Mouse (Mus musculus) B cell, adult 62 days (primary cell): Measurements from ENCODE around the gene Zswim7. TPM values are rescaled to one million over a fixed set of nuclear protein-coding genes. Genes with fewer than 3 reads are reported as not detected.

Experiments used
- total RNA-seq: library from RNA; stranded (reverse); gene quantifications from 4 replicates; pipeline ENCODE4 v1.2.4, GENCODE M21; 2023

The Zswim7 gene
- total RNA-seq, result 11.3 to 15.0 TPM (median 12.1 TPM) in 4 replicates

GRCm38 (mm10) chr11:62280675-62281600 lies at the start of gene Zswim7, which contains the start of gene Ttc19:
Gene Zswim7, minus strand, starts transcription at chr11:62281375.
Gene Ttc19, plus strand, starts transcription at chr11:62281473.

GRCm38 (mm10) chr11:62248401-62249244 lies 32.6 kb downstream of the Zswim7 start, which contains the start of gene Adora2b:
Gene Adora2b, plus strand, starts transcription at chr11:62248984.

Other genes starting within 250 kb of the Zswim7 start
- gene Adora2b, start 32.4 kb downstream of the Zswim7 start, total RNA-seq, result not detected in 4 replicates
- 21.4 to 28.0 TPM (median 26.6 TPM) in 4 replicates for gene Ttc19, start 98 bp upstream of the Zswim7 start, total RNA-seq
- gene Pigl, start 177.1 kb upstream of the Zswim7 start, total RNA-seq, result 6.5 to 7.8 TPM (median 7.4 TPM) in 4 replicates
- 319 to 372 TPM (median 347 TPM) in 4 replicates for gene Ncor1, start 177.2 kb upstream of the Zswim7 start, total RNA-seq